Mouse (Mus musculus) kidney, adult 2 months (tissue): Measurements from ENCODE around the gene Uvrag. TPM values are rescaled to one million over a fixed set of nuclear protein-coding genes. Genes with fewer than 3 reads are reported as not detected.

Experiments used
- DNase-seq: peaks from one replicate; pipeline ENCODE4 v3.0.0; 2021
- H3K27ac ChIP-seq: fragments of 200-500 bp; 2 replicates; pipeline ENCODE4 v1.5.1; 2012; ENCODE audit warnings: low read depth, low read length, control low read depth, inconsistent platforms; ENCODE audit not compliant: insufficient read depth
- H3K27me3 ChIP-seq: fragments of 200-500 bp; replicated peaks from 2 replicates; pipeline ENCODE4 v1.6.1; 2012; ENCODE audit warnings: mild to moderate bottlenecking, moderate library complexity, low read length, inconsistent platforms; ENCODE audit not compliant: control insufficient read depth, insufficient read depth
- H3K36me3 ChIP-seq: fragments of 200-500 bp; 2 replicates; pipeline ENCODE4 v1.6.1; 2012; ENCODE audit warnings: mild to moderate bottlenecking, moderate library complexity, low read length, inconsistent platforms; ENCODE audit not compliant: control insufficient read depth, insufficient read depth
- H3K4me1 ChIP-seq: fragments of 200-500 bp; 2 replicates; pipeline ENCODE4 v1.6.1; 2011; ENCODE audit warnings: low read length; ENCODE audit not compliant: control insufficient read depth, insufficient read depth
- H3K4me3 ChIP-seq: fragments of 200-500 bp; 2 replicates; pipeline ENCODE4 v1.5.1; 2011; ENCODE audit warnings: mild to moderate bottlenecking, low read depth, low read length, control low read depth; ENCODE audit not compliant: insufficient read depth
- CTCF ChIP-seq: fragments of 200-500 bp; conservative IDR thresholded peaks from 2 replicates; pipeline ENCODE4 v1.5.1; 2011; ENCODE audit warnings: low read depth, mild to moderate bottlenecking, control low read depth, low read length, moderate library complexity, mixed read lengths; ENCODE audit not compliant: insufficient read depth, insufficient read length
- POLR2A ChIP-seq: fragments of 200-500 bp; IDR thresholded peaks from one replicate; pipeline ENCODE4 v1.6.1; 2011; ENCODE audit warnings: low read depth, low read length, control low read depth
- WGBS: fragments of 180-500 bp; shearing (Covaris S2); methylation state at CpG from one replicate; pipeline ENCODE4 v1.1.7; 2018; 5-methylcytosine and 5-hydroxymethylcytosine counted together
- polyA plus RNA-seq: library from polyadenylated mRNA; depleted of rRNA; stranded (reverse); fragments of >200 nt; gene quantifications from 2 replicates; pipeline ENCODE4 v1.2.3, GENCODE M21; 2012

Gene Uvrag
- polyA plus RNA-seq, 1 experiment, result 8.0 TPM

DNA sequence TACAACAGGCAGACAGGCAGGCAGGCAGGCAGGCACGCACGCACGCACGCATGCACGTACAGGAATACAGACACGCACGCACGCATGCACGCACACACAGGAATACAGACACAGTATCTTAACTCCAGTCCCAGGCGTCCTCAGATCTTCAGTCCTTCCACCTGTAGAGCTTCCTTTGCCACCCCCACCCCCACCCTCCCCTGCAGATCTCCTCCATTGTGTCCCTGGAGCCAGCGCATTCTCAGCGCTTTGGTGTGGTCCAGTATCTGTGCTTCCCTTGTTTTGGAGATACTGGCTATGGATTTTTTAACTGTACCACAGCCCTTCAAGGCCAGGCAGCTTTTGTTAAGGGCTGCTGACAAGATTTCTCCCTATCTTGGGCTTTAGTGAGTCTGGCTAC is 267.6 kb downstream of the Uvrag start:
- 91% methylated on average over 12 of the region's 12 CpGs for WGBS
- H3K4me3 ChIP-seq, result no peak overlapping the region
- no peaks in the 10 kb centered on the region for H3K36me3 ChIP-seq
- no peaks in the 10 kb centered on the region for H3K27me3 ChIP-seq
- TF ChIP-seq POLR2A, result no peak
- no peak for TF ChIP-seq CTCF
- no peak for DNase-seq
- H3K4me1 ChIP-seq, result no peaks in the 10 kb centered on the region
- no peak overlapping the region for H3K27ac ChIP-seq

DNA sequence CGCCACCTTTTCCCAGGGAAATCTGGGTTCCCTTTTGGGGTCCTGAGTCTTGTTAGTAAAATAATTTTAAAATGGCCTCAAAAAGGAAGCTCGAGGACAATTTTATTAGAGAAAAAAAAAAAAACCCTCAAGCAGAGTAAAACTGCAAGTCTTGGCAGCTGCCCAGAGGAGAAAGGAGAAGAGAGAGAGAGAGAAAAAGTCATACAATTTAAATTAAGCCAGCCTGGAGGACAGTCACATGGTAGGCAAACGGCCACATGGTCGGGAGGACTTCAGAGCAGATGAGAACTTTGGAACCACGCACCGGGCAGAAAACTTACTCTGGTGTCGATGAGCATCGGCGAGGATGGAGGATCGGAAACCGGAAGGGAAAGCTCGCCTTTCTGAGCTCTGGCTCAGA is 269.1 kb downstream of the Uvrag start:
- H3K4me3 ChIP-seq, result no peak overlapping the region
- 61% methylated on average over 12 of the region's 12 CpGs for WGBS

DNA sequence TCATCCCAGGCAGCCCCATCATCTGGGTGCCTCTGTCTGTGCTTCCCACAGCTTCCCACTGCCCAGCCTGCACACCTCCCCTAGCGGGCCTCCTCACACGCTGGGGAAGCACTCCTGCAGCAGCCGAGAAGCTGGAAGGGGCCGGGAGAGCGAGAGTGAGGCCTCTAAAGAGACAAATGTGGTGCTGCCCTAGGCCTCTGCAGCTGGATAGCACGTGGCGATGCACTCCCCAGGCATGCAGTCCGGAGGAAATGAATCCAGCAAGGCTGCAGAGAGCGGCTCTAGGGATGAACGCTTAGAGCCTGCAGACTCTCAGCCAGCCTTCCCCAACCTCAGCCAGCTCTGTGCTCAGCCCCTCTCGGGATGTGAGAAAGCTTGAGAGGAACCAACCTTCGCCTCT is 270.1 kb downstream of the Uvrag start:
- WGBS, result 53% methylated on average over 12 of the region's 12 CpGs

More for the DNA sequence above, 269.1 kb downstream of the Uvrag start:
- DNase-seq, result no peak
- Histone ChIP-seq H3K36me3 (no peaks in the 10 kb centered on the region), H3K27ac (no peak overlapping the region), H3K4me1 (no peaks in the 10 kb centered on the region), H3K27me3 (no peaks in the 10 kb centered on the region)
- TF ChIP-seq CTCF, result no peak
- no peak for TF ChIP-seq POLR2A

DNA sequence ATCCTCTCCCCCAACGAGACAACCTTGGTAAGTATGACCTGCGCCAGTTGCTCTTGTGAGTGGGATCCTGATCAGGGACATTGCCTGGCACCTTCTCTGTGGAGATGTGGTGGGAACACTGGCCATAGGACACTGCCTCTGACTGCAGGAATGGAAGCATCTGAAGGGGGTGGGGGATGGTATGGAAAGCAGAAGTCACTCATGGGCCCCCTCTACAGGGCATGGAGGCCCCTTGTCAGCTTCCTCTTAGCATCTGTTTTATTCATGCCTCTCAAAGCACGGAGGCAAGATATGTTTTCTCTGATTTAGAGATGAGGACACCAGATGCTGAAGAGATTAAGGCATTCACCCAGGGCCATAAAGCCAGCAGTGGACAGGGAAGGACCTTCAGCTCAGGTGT is 271.9 kb downstream of the Uvrag start:
- Histone ChIP-seq H3K4me3 (no peak overlapping the region), H3K36me3 (no peaks in the 10 kb centered on the region), H3K4me1 (no peaks in the 10 kb centered on the region), H3K27ac (no peak overlapping the region), H3K27me3 (no peaks in the 10 kb centered on the region)
- DNase-seq, result no peak
- 74% methylated on average over 3 of the region's 3 CpGs for WGBS
- no peak for TF ChIP-seq POLR2A
- TF ChIP-seq CTCF, result no peak

More for the DNA sequence above, 270.1 kb downstream of the Uvrag start:
- Histone ChIP-seq H3K4me1 (no peaks in the 10 kb centered on the region), H3K27me3 (no peaks in the 10 kb centered on the region), H3K36me3 (no peaks in the 10 kb centered on the region), H3K27ac (no peak overlapping the region), H3K4me3 (no peak overlapping the region)
- no peak for DNase-seq
- no peak for TF ChIP-seq POLR2A
- TF ChIP-seq CTCF, result no peak

DNA sequence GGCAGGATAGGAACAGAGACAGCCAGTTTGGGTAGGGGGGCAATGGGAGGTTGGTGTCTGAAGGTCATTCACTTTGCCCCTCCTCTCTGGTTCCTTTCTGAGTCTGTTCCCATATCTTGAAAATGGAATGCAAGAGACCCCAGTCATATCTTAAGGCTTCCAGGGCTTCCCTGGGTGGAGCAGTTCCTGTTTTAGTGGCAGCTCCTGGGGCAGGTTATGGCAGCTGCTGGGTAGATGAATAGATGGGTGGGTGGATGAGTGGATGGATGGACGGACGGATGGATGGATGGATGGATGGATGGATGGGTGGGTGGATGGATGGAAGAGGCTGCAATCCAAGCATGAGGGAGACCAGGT is 273.2 kb downstream of the Uvrag start:
- no peaks in the 10 kb centered on the region for H3K36me3 ChIP-seq
- no peak overlapping the region for H3K4me3 ChIP-seq
- no peak overlapping the region for H3K27ac ChIP-seq
- H3K4me1 ChIP-seq, result no peaks in the 10 kb centered on the region
- H3K27me3 ChIP-seq, result no peaks in the 10 kb centered on the region
- TF ChIP-seq CTCF, result no peak
- no peak for TF ChIP-seq POLR2A
- 91% methylated on average over 2 of the region's 2 CpGs for WGBS
- no peak for DNase-seq

DNA sequence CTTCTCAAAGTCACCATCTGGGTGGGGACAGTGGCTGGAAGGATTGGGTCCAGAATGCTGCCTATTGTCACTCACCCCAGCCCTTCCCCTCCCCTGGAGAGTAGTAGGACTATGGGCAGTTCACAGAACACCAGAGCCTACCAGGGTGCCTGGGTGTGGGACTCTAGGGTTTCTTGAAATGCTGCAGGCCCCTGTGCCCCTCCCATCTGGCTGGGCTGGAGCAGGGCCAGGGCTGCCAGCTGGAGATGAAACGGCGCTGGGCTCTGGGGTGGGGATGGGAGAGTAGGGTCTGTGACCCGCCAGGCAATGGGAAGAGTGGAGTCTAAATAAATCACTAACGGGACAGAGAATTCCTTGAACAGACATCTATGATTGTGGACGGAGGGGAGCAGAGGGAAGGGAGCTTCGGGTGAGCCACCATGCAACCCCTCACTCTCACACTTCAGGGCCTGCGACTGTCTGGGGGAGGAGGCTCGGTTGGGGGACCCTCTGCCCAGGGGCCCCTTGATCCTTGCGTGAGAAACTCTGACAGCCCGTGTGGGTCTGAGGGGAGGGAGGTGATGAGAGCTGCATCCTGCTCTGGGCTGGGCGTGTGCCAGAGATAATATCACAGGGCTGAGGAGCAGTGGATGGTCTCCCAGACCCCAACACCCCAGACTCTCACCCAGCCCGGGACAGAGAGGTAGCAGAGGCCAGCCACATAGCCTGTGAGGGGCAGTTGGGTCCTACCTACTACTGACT is 273.7 kb downstream of the Uvrag start:
- no peak for DNase-seq
- H3K27me3 ChIP-seq, result no peaks in the 10 kb centered on the region
- H3K27ac ChIP-seq, result no peak overlapping the region
- no peaks in the 10 kb centered on the region for H3K36me3 ChIP-seq
- no peaks in the 10 kb centered on the region for H3K4me1 ChIP-seq
- 26% methylated on average over 12 of the region's 12 CpGs for WGBS
- TF ChIP-seq CTCF (no peak), POLR2A (no peak)
- H3K4me3 ChIP-seq, result no peak overlapping the region

DNA sequence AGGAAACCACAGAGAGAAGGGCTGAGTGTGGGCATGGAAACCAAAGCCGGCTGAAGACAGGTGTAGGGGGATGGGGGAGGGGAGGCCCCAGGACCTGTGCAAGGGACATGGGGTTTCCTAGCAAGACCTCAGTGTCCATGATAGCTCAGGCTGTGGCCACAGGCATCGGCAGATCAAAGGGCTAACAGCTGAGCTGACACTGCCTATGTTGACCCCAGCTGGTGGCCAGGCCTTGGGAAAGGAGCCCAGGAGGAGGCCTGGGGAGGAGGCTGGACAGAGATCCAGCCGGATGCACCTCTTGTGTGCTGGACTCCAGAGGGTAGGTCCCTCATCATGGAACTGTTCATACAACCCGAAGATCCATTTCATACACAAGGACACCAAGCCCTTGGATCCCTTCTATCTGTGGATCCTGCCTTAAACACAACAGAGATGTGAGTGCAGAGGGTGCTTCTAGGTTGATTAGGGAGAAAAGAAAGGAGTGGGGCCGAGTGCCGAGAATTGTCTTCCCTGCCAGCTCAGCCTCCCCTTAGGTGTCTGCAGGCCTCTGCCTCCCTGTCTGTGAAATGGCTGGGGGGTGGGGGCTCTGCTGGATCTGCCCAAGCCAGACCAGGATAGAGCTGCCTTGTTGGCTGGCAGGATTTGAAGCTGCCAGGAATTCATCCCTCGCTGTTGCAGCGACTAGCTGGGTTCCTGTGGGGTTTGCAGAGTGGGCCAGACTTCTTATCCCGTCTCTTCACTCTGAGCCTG is 276.8 kb downstream of the Uvrag start:
- DNase-seq, result no peak
- H3K4me1 ChIP-seq, result no peaks in the 10 kb centered on the region
- 76% methylated on average over 9 of the region's 9 CpGs for WGBS

More for the DNA sequence above, 276.8 kb downstream of the Uvrag start:
- Histone ChIP-seq H3K4me3 (no peak overlapping the region), H3K27ac (no peak overlapping the region), H3K27me3 (no peaks in the 10 kb centered on the region), H3K36me3 (no peaks in the 10 kb centered on the region)
- TF ChIP-seq POLR2A (no peak), CTCF (no peak)
